Mouse (Mus musculus): ENCODE results near the gene Ddx1. TPM values are rescaled to one million over a fixed set of nuclear protein-coding genes. Genes with fewer than 3 reads are reported as not detected.

The Ddx1 gene
- polyA plus RNA-seq, 1 experiment: 43.2 TPM

DNA sequence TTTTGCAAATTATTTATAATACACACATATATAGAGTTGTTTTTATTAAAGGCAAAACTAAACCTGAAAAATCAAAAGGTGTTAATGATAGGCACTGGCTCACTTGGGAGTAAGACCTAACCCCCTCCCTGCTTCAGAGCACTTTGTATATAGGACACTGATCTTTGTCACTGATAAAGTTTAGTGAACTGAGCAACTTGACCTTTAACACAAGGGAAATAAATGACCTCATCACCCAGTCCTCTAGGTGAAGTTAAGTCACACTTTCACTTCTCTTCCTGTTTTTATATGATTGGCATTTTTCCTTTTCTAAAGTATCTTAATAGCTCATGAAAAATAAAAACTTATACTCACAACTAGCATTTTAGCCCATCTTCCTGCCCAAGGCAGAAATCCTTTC is 6.6 kb downstream of the Ddx1 start:
- Histone ChIP-seq H3K79me2 (ENCODE audit: control insufficient read depth, insufficient read depth) (peaks cover 11% of the 10 kb centered on the region), H3K27me3 (ENCODE audit: control insufficient read depth, insufficient read depth, insufficient read length) (no peaks in the 10 kb centered on the region), H3K4me2 (ENCODE audit: low read depth) (no peak overlapping the region), H3K4me3 (no peak overlapping the region), H3ac (ENCODE audit: control insufficient read depth, insufficient read length) (no peak overlapping the region), H3K36me3 (ENCODE audit: control insufficient read depth, insufficient read depth) (peaks cover 65% of the 10 kb centered on the region)
- no peak for TF ChIP-seq MAX (IDR thresholded peaks at IDR 0.05; ENCODE audit: low read depth)
- TF ChIP-seq POLR2AphosphoS2 (IDR thresholded peaks at IDR 0.05; ENCODE audit: insufficient read length, low read depth): no peak
- no peak for TF ChIP-seq SRF (IDR thresholded peaks at IDR 0.05; ENCODE audit: control insufficient read depth, insufficient read length, low read depth)

DNA sequence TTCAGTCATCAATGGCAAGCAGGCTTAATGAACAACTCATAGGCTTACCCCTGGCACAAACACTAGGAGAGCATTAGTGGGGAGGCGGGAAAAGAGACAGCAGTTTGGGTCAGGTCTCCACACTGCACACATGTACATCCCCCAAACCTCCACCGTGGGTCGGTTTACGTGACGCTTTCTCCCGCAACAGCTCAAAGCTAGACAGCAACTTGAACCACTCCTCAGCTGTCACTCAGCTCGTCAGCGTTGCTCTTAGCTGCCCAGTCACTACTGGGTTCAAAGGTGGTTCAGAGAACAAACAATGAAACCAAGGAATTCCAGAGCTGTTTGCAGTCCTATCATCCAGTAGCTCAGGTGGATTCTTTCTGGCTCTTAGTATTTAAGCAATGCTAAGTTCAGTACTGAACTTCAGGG is 30.9 kb downstream of the Ddx1 start:
- Histone ChIP-seq H3ac (ENCODE audit: control insufficient read depth, insufficient read length) (no peak overlapping the region), H3K36me3 (ENCODE audit: control insufficient read depth, insufficient read depth) (peaks cover 23% of the 10 kb centered on the region), H3K27me3 (ENCODE audit: control insufficient read depth, insufficient read depth, insufficient read length) (no peaks in the 10 kb centered on the region), H3K79me2 (ENCODE audit: control insufficient read depth, insufficient read depth) (no peaks in the 10 kb centered on the region), H3K4me3 (no peak overlapping the region), H3K4me2 (ENCODE audit: low read depth) (no peak overlapping the region)
- TF ChIP-seq MYOD1 (IDR thresholded peaks at IDR 0.05; ENCODE audit: control insufficient read depth in 1 of 3, insufficient read length in 2 of 3, low read depth in 2 of 3) (no peak), TCF12 (IDR thresholded peaks at IDR 0.05; ENCODE audit: insufficient read depth, poor library complexity, severe bottlenecking) (no peak), POLR2AphosphoS2 (IDR thresholded peaks at IDR 0.05; ENCODE audit: insufficient read length, low read depth) (no peak), POLR2A (IDR thresholded peaks at IDR 0.05; ENCODE audit: insufficient read length, low read depth) (no peak), E2F4 (IDR thresholded peaks at IDR 0.05; ENCODE audit: insufficient read depth) (no peak), MYOG (IDR thresholded peaks at IDR 0.05; ENCODE audit: control insufficient read depth in 1 of 3, insufficient read depth in 1 of 3, insufficient read length in 2 of 3, low read depth in 2 of 3) (no peak), SRF (IDR thresholded peaks at IDR 0.05; ENCODE audit: control insufficient read depth, insufficient read length, low read depth) (no peak), TCF3 (IDR thresholded peaks at IDR 0.05; ENCODE audit: insufficient read length, low read depth) (no peak), REST (IDR thresholded peaks at IDR 0.05; ENCODE audit: insufficient read depth, insufficient read length) (no peak), CEBPB (IDR thresholded peaks at IDR 0.05; ENCODE audit: insufficient read depth, poor library complexity, severe bottlenecking) (no peak), MAX (IDR thresholded peaks at IDR 0.05; ENCODE audit: low read depth) (no peak), USF1 (IDR thresholded peaks at IDR 0.05; ENCODE audit: low read depth) (no peak)

DNA sequence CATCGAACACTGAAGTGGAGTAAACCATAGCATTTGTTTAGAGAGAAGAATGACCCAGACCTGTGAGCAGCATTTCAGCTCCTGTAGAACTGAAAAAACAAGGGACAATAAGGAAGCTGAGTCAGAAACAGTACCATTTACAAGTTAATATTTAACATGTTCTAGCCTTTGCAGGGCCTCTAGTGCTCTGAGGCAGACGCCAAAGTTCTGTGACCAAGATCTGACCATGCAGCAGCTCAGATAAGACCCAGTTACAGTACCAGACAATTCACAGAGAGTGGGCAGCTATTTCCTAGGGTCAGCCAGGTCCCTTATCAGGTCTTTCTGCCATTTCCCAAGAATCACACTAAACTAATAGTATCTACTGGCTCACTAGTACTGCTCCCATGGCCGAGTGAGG is 31.4 kb downstream of the Ddx1 start:
- H3K4me3 ChIP-seq: no peak overlapping the region
- no peaks in the 10 kb centered on the region for H3K27me3 ChIP-seq (ENCODE audit: control insufficient read depth, insufficient read depth, insufficient read length)
- no peak overlapping the region for H3ac ChIP-seq (ENCODE audit: control insufficient read depth, insufficient read length)
- no peaks in the 10 kb centered on the region for H3K79me2 ChIP-seq (ENCODE audit: control insufficient read depth, insufficient read depth)
- no peak for TF ChIP-seq SRF (IDR thresholded peaks at IDR 0.05; ENCODE audit: control insufficient read depth, insufficient read length, low read depth)
- TF ChIP-seq POLR2AphosphoS2 (IDR thresholded peaks at IDR 0.05; ENCODE audit: insufficient read length, low read depth): no peak
- no peak for TF ChIP-seq MYOD1 (IDR thresholded peaks at IDR 0.05; ENCODE audit: control insufficient read depth in 1 of 3, insufficient read length in 2 of 3, low read depth in 2 of 3)
- no peak for TF ChIP-seq E2F4 (IDR thresholded peaks at IDR 0.05; ENCODE audit: insufficient read depth)
- H3K36me3 ChIP-seq (ENCODE audit: control insufficient read depth, insufficient read depth): peaks cover 23% of the 10 kb centered on the region
- no peak overlapping the region for H3K4me2 ChIP-seq (ENCODE audit: low read depth)

DNA sequence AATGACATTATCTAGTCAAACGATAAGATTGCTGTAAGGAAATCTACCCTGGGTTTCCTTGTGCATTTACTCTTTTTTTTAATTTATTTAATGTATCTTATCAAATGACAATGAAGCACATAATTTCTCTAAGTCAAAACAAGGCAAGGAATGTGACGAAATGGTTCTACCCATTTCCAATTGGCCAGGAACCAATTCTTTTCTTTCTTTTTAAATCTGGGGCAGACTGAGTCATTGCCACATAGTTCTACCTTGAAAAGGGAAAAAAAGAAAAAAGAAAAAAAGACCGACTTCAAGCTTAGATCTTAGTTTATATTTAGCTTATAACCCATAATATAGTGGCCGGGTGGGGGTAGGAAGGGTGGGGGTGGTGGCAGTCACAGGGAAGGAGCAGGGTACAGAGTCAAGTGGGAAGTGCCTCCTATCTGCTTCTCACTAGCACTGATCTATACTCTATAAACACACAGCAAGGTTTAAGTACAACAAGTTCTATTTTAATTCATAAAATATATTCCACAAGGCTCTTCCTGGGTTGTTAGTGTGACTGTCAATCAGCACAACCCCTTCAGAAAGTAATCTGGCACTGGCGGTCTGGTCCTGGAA is 32.4 kb downstream of the Ddx1 start:
- Histone ChIP-seq H3ac (ENCODE audit: control insufficient read depth, insufficient read length) (no peak overlapping the region), H3K79me2 (ENCODE audit: control insufficient read depth, insufficient read depth) (no peaks in the 10 kb centered on the region), H3K4me2 (ENCODE audit: low read depth) (no peak overlapping the region), H3K27me3 (ENCODE audit: control insufficient read depth, insufficient read depth, insufficient read length) (no peaks in the 10 kb centered on the region), H3K36me3 (ENCODE audit: control insufficient read depth, insufficient read depth) (peaks cover 23% of the 10 kb centered on the region), H3K4me3 (no peak overlapping the region)
- TF ChIP-seq E2F4 (IDR thresholded peaks at IDR 0.05; ENCODE audit: insufficient read depth): no peak
- TF ChIP-seq POLR2AphosphoS2 (IDR thresholded peaks at IDR 0.05; ENCODE audit: insufficient read length, low read depth): no peak
- no peak for TF ChIP-seq CEBPB (IDR thresholded peaks at IDR 0.05; ENCODE audit: insufficient read depth, poor library complexity, severe bottlenecking)
- TF ChIP-seq MYOG (IDR thresholded peaks at IDR 0.05; ENCODE audit: control insufficient read depth in 1 of 3, insufficient read depth in 1 of 3, insufficient read length in 2 of 3, low read depth in 2 of 3): no peak

DNA sequence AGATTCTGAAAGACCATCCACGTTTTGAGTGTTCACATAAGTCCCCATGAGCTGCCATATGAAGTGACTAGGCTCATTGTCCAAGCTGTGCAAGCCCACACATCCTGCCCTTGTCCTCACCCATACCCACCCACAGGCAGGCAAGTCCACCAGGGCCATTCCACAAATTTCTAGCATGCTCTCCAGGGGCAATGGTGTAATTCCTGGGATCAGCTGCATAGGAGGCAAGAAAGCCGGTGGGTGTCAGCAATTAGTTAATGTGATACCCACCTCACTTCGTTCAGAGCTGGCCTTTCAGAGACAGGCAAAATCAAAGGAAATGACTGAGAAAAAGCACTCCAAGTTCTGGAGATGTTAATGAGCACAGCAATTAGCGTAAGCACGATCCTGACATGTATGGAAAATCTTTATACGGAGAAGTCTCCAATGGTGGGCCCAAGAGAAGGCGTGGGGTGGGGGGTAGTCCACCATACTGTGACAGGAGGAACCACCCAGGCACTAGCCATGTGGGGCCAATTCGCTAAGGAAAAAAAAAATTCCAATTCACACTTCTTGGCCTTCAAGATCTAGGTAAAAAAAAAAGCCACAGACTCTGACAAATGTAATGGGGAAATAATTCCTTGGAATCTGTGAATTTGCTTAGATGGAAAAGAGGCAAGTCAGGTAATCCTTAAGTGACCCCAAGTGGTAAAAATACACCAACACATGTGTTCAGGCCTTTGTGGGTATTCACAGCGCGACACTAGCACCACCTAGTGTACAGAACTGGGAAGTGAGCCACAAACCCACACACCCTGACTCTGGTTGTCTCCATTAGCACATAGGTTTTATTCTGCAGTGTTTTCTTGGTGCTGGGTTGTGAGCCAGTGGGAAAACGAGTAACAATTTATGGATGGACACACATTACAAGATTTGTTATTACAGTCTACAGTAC is 34.4 kb downstream of the Ddx1 start:
- H3K4me3 ChIP-seq: no peak overlapping the region
- H3K27me3 ChIP-seq (ENCODE audit: control insufficient read depth, insufficient read depth, insufficient read length): no peaks in the 10 kb centered on the region
- no peak overlapping the region for H3ac ChIP-seq (ENCODE audit: control insufficient read depth, insufficient read length)
- no peak overlapping the region for H3K4me2 ChIP-seq (ENCODE audit: low read depth)
- H3K36me3 ChIP-seq (ENCODE audit: control insufficient read depth, insufficient read depth): peaks cover 20% of the 10 kb centered on the region
- TF ChIP-seq POLR2A (IDR thresholded peaks at IDR 0.05; ENCODE audit: insufficient read length, low read depth) (no peak), CEBPB (IDR thresholded peaks at IDR 0.05; ENCODE audit: insufficient read depth, poor library complexity, severe bottlenecking) (no peak), MYOG (IDR thresholded peaks at IDR 0.05; ENCODE audit: control insufficient read depth in 1 of 3, insufficient read depth in 1 of 3, insufficient read length in 2 of 3, low read depth in 2 of 3) (no peak), USF1 (IDR thresholded peaks at IDR 0.05; ENCODE audit: low read depth) (no peak), SRF (IDR thresholded peaks at IDR 0.05; ENCODE audit: control insufficient read depth, insufficient read length, low read depth) (no peak), REST (IDR thresholded peaks at IDR 0.05; ENCODE audit: insufficient read depth, insufficient read length) (no peak), TCF3 (IDR thresholded peaks at IDR 0.05; ENCODE audit: insufficient read length, low read depth) (no peak), MAX (IDR thresholded peaks at IDR 0.05; ENCODE audit: low read depth) (no peak), MYOD1 (IDR thresholded peaks at IDR 0.05; ENCODE audit: control insufficient read depth in 1 of 3, insufficient read length in 2 of 3, low read depth in 2 of 3) (no peak), TCF12 (IDR thresholded peaks at IDR 0.05; ENCODE audit: insufficient read depth, poor library complexity, severe bottlenecking) (no peak), POLR2AphosphoS2 (IDR thresholded peaks at IDR 0.05; ENCODE audit: insufficient read length, low read depth) (no peak), E2F4 (IDR thresholded peaks at IDR 0.05; ENCODE audit: insufficient read depth) (no peak)
- H3K79me2 ChIP-seq (ENCODE audit: control insufficient read depth, insufficient read depth): no peaks in the 10 kb centered on the region
